ENCODE assay signal across 1 mouse cellular context in the genomic region with DNA sequence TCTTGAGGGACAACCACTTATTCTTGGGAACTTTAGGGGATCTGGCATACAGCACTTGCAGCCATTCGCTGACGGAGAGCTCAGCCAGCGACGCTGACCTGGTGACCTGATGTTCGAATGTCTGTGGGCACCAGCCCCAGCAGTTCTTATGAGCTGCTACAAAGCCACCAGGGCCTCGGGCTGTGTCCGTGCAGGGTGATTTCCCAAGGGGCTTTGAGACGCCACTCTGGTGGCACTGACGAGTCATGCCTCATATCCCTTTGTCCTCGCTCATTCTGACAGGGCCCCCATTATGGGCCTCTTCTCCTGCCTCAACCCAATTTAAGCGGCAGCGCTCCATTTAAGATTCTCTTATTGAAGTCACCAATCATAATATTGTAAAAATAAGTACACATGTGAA.
TF ChIP-seq lines count a peak whose summit lies in the region.

No protein-coding gene starts in this region.

TF ChIP-seq in CH12.LX, 34 proteins besides CTCF, POLR2A, EP300 and RAD21:
- TF ChIP-seq USF1 (IDR thresholded peaks at IDR 0.05; ENCODE audit: low read depth, low read length) (no peak), RCOR1 (conservative IDR thresholded peaks at IDR 0.05; ENCODE audit: low read depth, low read length) (no peak), ETS1 (conservative IDR thresholded peaks at IDR 0.05; ENCODE audit: low read depth, low read length) (no peak), ZC3H11A (IDR thresholded peaks at IDR 0.05; ENCODE audit: low read depth, low read length) (no peak), SMC3 (IDR thresholded peaks at IDR 0.05; ENCODE audit: low read depth, low read length) (no peak), MAFK (IDR thresholded peaks at IDR 0.05; ENCODE audit: insufficient replicate concordance, low read length) (no peak), MAX (IDR thresholded peaks at IDR 0.05; ENCODE audit: low read length) (no peak), BHLHE40 (IDR thresholded peaks at IDR 0.05; ENCODE audit: low read depth, low read length) (no peak), NELFE (IDR thresholded peaks at IDR 0.05; ENCODE audit: low read depth, low read length) (no peak)
